In the genomic region with DNA sequence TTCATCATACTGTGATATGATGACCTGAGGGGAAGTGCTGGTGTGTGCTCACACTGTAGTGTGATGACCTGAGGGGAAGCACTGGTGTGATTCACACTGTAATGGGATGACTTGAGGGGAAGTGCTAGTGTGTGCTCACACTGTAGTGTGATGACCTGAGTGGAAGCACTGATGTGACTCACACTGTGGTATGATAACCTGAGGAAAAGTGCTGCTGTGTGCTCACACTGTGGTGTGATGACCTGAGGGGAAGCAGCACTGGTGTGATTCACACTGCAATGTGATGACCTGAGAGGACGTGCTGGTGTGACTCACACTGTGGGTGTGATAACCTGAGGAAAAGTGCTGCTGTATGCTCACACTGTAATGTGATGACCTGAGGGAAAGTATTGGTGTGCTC, we compare ENCODE assay signal across 21 mouse cellular contexts.
"Had no signal": no experiment of that assay in that cellular context is flagged by ENCODE, and none has a peak within 500 bp of the region (broad histone marks: within the 10 kb centered on the region; RNA-seq: fewer than 3 reads in every experiment).

No protein-coding gene starts in this region.

- H3K9ac ChIP-seq: kidney, embryonic 15.5 days; limb, embryonic 12.5 days; limb, embryonic 15.5 days; liver, embryonic 14.5 days; liver, postnatal 0 days; lung, embryonic 14.5 days; midbrain, embryonic 13.5 days; neural tube, embryonic 13.5 days had no signal

- H3K4me2 ChIP-seq: kidney, embryonic 15.5 days; limb, embryonic 12.5 days; limb, embryonic 15.5 days; liver, embryonic 11.5 days; lung, embryonic 14.5 days; midbrain, embryonic 13.5 days; neural tube, embryonic 13.5 days had no signal

- DNase-seq: kidney, adult 8-10 months; kidney, postnatal 14 days; kidney, postnatal 4 days; left cerebral cortex, postnatal 4 days; liver, postnatal 0 days; lung, embryonic 14.5 days; retina, postnatal 1 day; right cerebral cortex, postnatal 25 days; thymus, postnatal 25 days had no signal

- H3K9me3 ChIP-seq: kidney, embryonic 15.5 days; limb, embryonic 12.5 days; limb, embryonic 15.5 days; midbrain, embryonic 13.5 days; neural tube, embryonic 13.5 days had no signal

- H3K36me3 ChIP-seq: kidney, embryonic 15.5 days; limb, embryonic 12.5 days; limb, embryonic 15.5 days; midbrain, embryonic 13.5 days; neural tube, embryonic 13.5 days had no signal

- ATAC-seq: intestine, postnatal 0 days; liver, postnatal 0 days; lung, postnatal 0 days; midbrain, embryonic 13.5 days; midbrain, embryonic 16.5 days had no signal

- H3K27ac ChIP-seq: kidney, embryonic 15.5 days; limb, embryonic 12.5 days; limb, embryonic 15.5 days; liver, embryonic 14.5 days; macrophage; midbrain, embryonic 13.5 days; neural tube, embryonic 13.5 days had no signal

- H3K4me3 ChIP-seq: kidney, embryonic 15.5 days; limb, embryonic 12.5 days; limb, embryonic 15.5 days; midbrain, embryonic 13.5 days; myocyte; neural tube, embryonic 13.5 days had no signal

- H3K4me1 ChIP-seq: kidney, embryonic 15.5 days; limb, embryonic 12.5 days; midbrain, embryonic 13.5 days had no signal

- H3K27me3 ChIP-seq: kidney, embryonic 15.5 days; limb, embryonic 12.5 days; limb, embryonic 15.5 days; midbrain, embryonic 13.5 days; neural tube, embryonic 13.5 days had no signal
